Mouse (Mus musculus) kidney, embryonic 15.5 days (tissue): Measurements from ENCODE around the gene Gstt3. TPM values are rescaled to one million over a fixed set of nuclear protein-coding genes. Genes with fewer than 3 reads are reported as not detected.

Source experiments
- ATAC-seq: fragments of 200-750 bp; cut with Nextera tagmentation; replicated peaks from 2 replicates; pipeline ENCODE4 v1.8.0; 2017; ENCODE audit warnings: moderate TSS enrichment; ENCODE audit not compliant: low FRiP score
- H3K27ac ChIP-seq: fragments of 300-500 bp; sonication (generic); 2 replicates; pipeline ENCODE4 v1.5.1; 2015; ENCODE audit warnings: mild to moderate bottlenecking, inconsistent platforms
- H3K27me3 ChIP-seq: fragments of 300-500 bp; sonication (generic); 2 replicates; pipeline ENCODE4 v1.6.1; 2015; ENCODE audit warnings: inconsistent platforms
- H3K36me3 ChIP-seq: fragments of 300-500 bp; sonication (generic); 2 replicates; pipeline ENCODE4 v1.6.1; 2015; ENCODE audit warnings: inconsistent platforms
- H3K4me1 ChIP-seq: fragments of 300-500 bp; sonication (generic); 2 replicates; pipeline ENCODE4 v1.6.1; 2015; ENCODE audit warnings: inconsistent platforms
- H3K4me2 ChIP-seq: fragments of 300-500 bp; sonication (generic); 2 replicates; pipeline ENCODE4 v1.6.1; 2015; ENCODE audit warnings: moderate library complexity, mild to moderate bottlenecking, inconsistent platforms
- H3K4me3 ChIP-seq: fragments of 300-500 bp; sonication (generic); replicated peaks from 2 replicates; pipeline ENCODE4 v1.5.1; 2015; ENCODE audit warnings: mild to moderate bottlenecking, inconsistent platforms
- H3K9ac ChIP-seq: fragments of 300-500 bp; sonication (generic); 2 replicates; pipeline ENCODE4 v1.6.1; 2015; ENCODE audit warnings: mild to moderate bottlenecking, inconsistent platforms
- H3K9me3 ChIP-seq: fragments of 300-500 bp; sonication (generic); replicated peaks from 2 replicates; pipeline ENCODE4 v1.6.1; 2016; ENCODE audit warnings: inconsistent platforms
- WGBS: fragments of 180-500 bp; shearing (Covaris S2); methylation state at CpG from one replicate; pipeline ENCODE4 v1.1.7; 2015; ENCODE audit warnings: mixed read lengths; 5-methylcytosine and 5-hydroxymethylcytosine counted together
- polyA plus RNA-seq: library from polyadenylated mRNA; unstranded; fragments of >200 nt; fragmentation: Nextera tagmentation; extraction: Ambion mirVana; gene quantifications from 2 replicates; pipeline ENCODE4 v1.2.1, GENCODE M21; 2015

Gstt3 gene
- 42.2 and 43.8 TPM in 2 replicates for polyA plus RNA-seq

GRCm38 (mm10) chr10:75780769-75781578 is at the start of gene Gstt3, which contains the start of gene Gm20441:
Gstt3 (minus strand) TSS chr10:75781414.
Gm20441 (minus strand) TSS chr10:75780954.
- peak within 1 kb of the TSS; percentile 85 for H3K27ac ChIP-seq
- H3K4me3 ChIP-seq = peak within 1 kb of the TSS; percentile 48
- peaks cover 12% of the 10 kb centered on the region for H3K4me1 ChIP-seq
- H3K4me2 ChIP-seq = peak within 1 kb of the TSS; percentile 82
- no peaks in the 10 kb centered on the region for H3K36me3 ChIP-seq
- peaks cover 10% of the 10 kb centered on the region; the same call in 1 of the 2 replicates for H3K27me3 ChIP-seq
- H3K9ac ChIP-seq = peak within 1 kb of the TSS; percentile 44
- WGBS = under 1% methylated on average over 28 of the region's 28 CpGs
- H3K9me3 ChIP-seq = no peaks in the 10 kb centered on the region
- ATAC-seq = peak; percentile 89

- Histone ChIP-seq H3K27me3 (no peaks in the 10 kb centered on the region), H3K4me2 (no peak overlapping the region), H3K9me3 (no peaks in the 10 kb centered on the region), H3K4me3 (no peak overlapping the region), H3K4me1 (peaks cover 31% of the 10 kb centered on the region), H3K27ac (no peak overlapping the region), H3K36me3 (no peaks in the 10 kb centered on the region), H3K9ac (no peak overlapping the region)
- WGBS = 84% methylated on average over 2 of the region's 2 CpGs
- ATAC-seq = no peak
Observed at GRCm38 (mm10) chr10:75830275-75830670, 49.1 kb upstream of the Gstt3 start.

- no peaks in the 10 kb centered on the region for H3K9me3 ChIP-seq
- no peak overlapping the region for H3K9ac ChIP-seq
- H3K27me3 ChIP-seq = no peaks in the 10 kb centered on the region
- no peaks in the 10 kb centered on the region for H3K36me3 ChIP-seq
- no peak overlapping the region for H3K4me2 ChIP-seq
- WGBS = 76% methylated on average over 2 of the region's 2 CpGs
- H3K4me3 ChIP-seq = no peak overlapping the region
- H3K27ac ChIP-seq = no peak overlapping the region
- no peak for ATAC-seq
- H3K4me1 ChIP-seq = peaks cover 25% of the 10 kb centered on the region
Observed at GRCm38 (mm10) chr10:75829529-75830274, 48.5 kb upstream of the Gstt3 start.

- Histone ChIP-seq H3K4me1 (peaks cover 13% of the 10 kb centered on the region), H3K4me3 (no peak overlapping the region), H3K9ac (no peak overlapping the region), H3K27me3 (no peaks in the 10 kb centered on the region), H3K4me2 (no peak overlapping the region), H3K9me3 (no peaks in the 10 kb centered on the region), H3K36me3 (no peaks in the 10 kb centered on the region), H3K27ac (no peak overlapping the region)
- no peak for ATAC-seq
Observed at GRCm38 (mm10) chr10:75828500-75828931, 47.3 kb upstream of the Gstt3 start.

- no peak overlapping the region for H3K27ac ChIP-seq
- H3K4me1 ChIP-seq = peaks cover 7% of the 10 kb centered on the region; the same call in 1 of the 2 replicates
- H3K4me3 ChIP-seq = no peak overlapping the region
- no peak overlapping the region for H3K9ac ChIP-seq
- no peaks in the 10 kb centered on the region; the same call in 1 of the 2 replicates for H3K9me3 ChIP-seq
- no peaks in the 10 kb centered on the region for H3K36me3 ChIP-seq
- H3K4me2 ChIP-seq = no peak overlapping the region
- WGBS = 94% methylated on average over 4 of the region's 4 CpGs
- no peaks in the 10 kb centered on the region for H3K27me3 ChIP-seq
- no peak for ATAC-seq
Observed at GRCm38 (mm10) chr10:75827668-75828360, 46.6 kb upstream of the Gstt3 start.

GRCm38 (mm10) chr10:75824530-75824929 is 43.3 kb upstream of the Gstt3 start:
- no peak overlapping the region for H3K9ac ChIP-seq
- WGBS = 88% methylated on average over 4 of the region's 4 CpGs
- H3K27me3 ChIP-seq = no peaks in the 10 kb centered on the region
- H3K36me3 ChIP-seq = no peaks in the 10 kb centered on the region
- no peak for ATAC-seq
- no peak overlapping the region for H3K4me3 ChIP-seq
- no peak overlapping the region for H3K27ac ChIP-seq
- no peaks in the 10 kb centered on the region; the same call in 1 of the 2 replicates for H3K9me3 ChIP-seq
- H3K4me1 ChIP-seq = peaks cover 7% of the 10 kb centered on the region; the same call in 1 of the 2 replicates
- no peak overlapping the region for H3K4me2 ChIP-seq

GRCm38 (mm10) chr10:75823782-75824181 is 42.6 kb upstream of the Gstt3 start:
- H3K27ac ChIP-seq = no peak overlapping the region
- H3K36me3 ChIP-seq = no peaks in the 10 kb centered on the region
- H3K4me1 ChIP-seq = peaks cover 7% of the 10 kb centered on the region; the same call in 1 of the 2 replicates
- WGBS = 93% methylated on average over 1 of the region's 1 CpGs
- ATAC-seq = no peak
- H3K9me3 ChIP-seq = no peaks in the 10 kb centered on the region; the same call in 1 of the 2 replicates
- no peak overlapping the region for H3K4me3 ChIP-seq
- no peak overlapping the region for H3K9ac ChIP-seq
- no peaks in the 10 kb centered on the region for H3K27me3 ChIP-seq
- H3K4me2 ChIP-seq = no peak overlapping the region

GRCm38 (mm10) chr10:75822443-75822842 is 41.2 kb upstream of the Gstt3 start, which contains the start of gene Gstt4:
Gstt4 (minus strand) TSS chr10:75822543.
- Histone ChIP-seq H3K4me1 (peaks cover 2% of the 10 kb centered on the region; the same call in 1 of the 2 replicates), H3K27ac (no peak within 1 kb of the TSS), H3K27me3 (no peaks in the 10 kb centered on the region), H3K9ac (no peak within 1 kb of the TSS), H3K4me3 (no peak within 1 kb of the TSS), H3K4me2 (no peak within 1 kb of the TSS), H3K9me3 (no peaks in the 10 kb centered on the region; the same call in 1 of the 2 replicates), H3K36me3 (no peaks in the 10 kb centered on the region)
- ATAC-seq = no peak
- 83% methylated on average over 2 of the region's 2 CpGs for WGBS

- no peak overlapping the region for H3K4me2 ChIP-seq
- no peaks in the 10 kb centered on the region for H3K4me1 ChIP-seq
- no peaks in the 10 kb centered on the region for H3K36me3 ChIP-seq
- no peak overlapping the region for H3K27ac ChIP-seq
- H3K9ac ChIP-seq = no peak overlapping the region
- H3K9me3 ChIP-seq = no peaks in the 10 kb centered on the region; the same call in 1 of the 2 replicates
- no peak overlapping the region for H3K4me3 ChIP-seq
- H3K27me3 ChIP-seq = no peaks in the 10 kb centered on the region
- no peak for ATAC-seq
- WGBS = 74% methylated on average over 5 of the region's 5 CpGs
Observed at GRCm38 (mm10) chr10:75819882-75820281, 38.7 kb upstream of the Gstt3 start.

GRCm38 (mm10) chr10:75818641-75819040 is 37.4 kb upstream of the Gstt3 start:
- ATAC-seq = no peak
- H3K9me3 ChIP-seq = no peaks in the 10 kb centered on the region; the same call in 1 of the 2 replicates
- H3K9ac ChIP-seq = no peak overlapping the region
- no peak overlapping the region for H3K4me3 ChIP-seq
- 67% methylated on average over 10 of the region's 10 CpGs for WGBS
- no peaks in the 10 kb centered on the region for H3K36me3 ChIP-seq
- H3K27ac ChIP-seq = no peak overlapping the region
- no peak overlapping the region for H3K4me2 ChIP-seq
- H3K4me1 ChIP-seq = no peaks in the 10 kb centered on the region
- H3K27me3 ChIP-seq = no peaks in the 10 kb centered on the region

GRCm38 (mm10) chr10:75804217-75804616 is 23.0 kb upstream of the Gstt3 start:
- H3K9ac ChIP-seq = no peak overlapping the region
- no peaks in the 10 kb centered on the region for H3K4me1 ChIP-seq
- no peak overlapping the region for H3K4me2 ChIP-seq
- no peak for ATAC-seq
- WGBS = 64% methylated on average over 2 of the region's 2 CpGs
- no peaks in the 10 kb centered on the region for H3K9me3 ChIP-seq
- no peaks in the 10 kb centered on the region for H3K36me3 ChIP-seq
- no peak overlapping the region for H3K4me3 ChIP-seq
- H3K27ac ChIP-seq = no peak overlapping the region
- H3K27me3 ChIP-seq = no peaks in the 10 kb centered on the region
